Mouse (Mus musculus): ENCODE measurements around the gene Tank.

Tank gene

GRCm38 (mm10) chr2:61578433-61578832, at the start of gene Tank:
Tank (plus strand) TSS chr2:61578585.
- no peak for DNase-seq (ENCODE audit: low read depth, low spot score)

DNA sequence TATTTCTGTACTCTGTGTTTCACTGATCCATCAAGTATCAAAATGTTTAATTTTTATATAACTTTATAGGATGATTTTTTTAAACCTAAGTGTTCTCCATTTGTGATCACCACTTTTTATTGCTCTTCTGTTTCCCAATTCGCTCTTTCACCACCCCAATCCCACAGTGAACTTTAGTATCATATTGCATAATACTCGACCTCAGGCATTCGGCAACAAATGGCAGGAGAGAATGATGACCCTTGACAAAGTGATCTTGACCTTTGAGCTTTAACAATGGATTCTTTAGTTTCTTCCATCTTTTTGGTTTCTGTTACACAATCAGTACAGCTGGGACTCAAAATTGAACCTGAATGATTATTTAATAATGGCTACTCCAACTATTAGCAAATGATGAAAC, 46.1 kb upstream of the Tank start:
- no peak for DNase-seq (ENCODE audit: low read depth, low spot score)

DNA sequence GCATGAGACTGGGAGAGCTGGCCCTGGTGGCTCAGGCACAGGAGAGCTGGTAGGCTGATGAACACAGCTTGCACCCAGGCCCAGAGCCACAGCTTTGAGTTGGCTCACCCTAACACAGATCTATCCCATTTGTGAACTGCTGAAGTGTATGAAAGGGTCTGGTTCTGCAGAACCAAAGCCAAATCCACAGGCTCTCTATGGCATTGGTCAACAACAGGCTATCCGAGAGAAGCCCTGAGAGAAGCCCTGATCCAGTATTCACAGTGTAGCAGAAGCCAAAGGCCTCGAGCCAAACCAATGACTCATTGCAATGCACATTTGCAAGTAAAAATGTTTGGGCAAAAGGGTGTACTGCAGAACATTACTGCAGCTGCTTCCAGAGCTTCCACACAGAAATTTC, 45.3 kb upstream of the Tank start:
- no peak for DNase-seq (ENCODE audit: low read depth, low spot score)

DNA sequence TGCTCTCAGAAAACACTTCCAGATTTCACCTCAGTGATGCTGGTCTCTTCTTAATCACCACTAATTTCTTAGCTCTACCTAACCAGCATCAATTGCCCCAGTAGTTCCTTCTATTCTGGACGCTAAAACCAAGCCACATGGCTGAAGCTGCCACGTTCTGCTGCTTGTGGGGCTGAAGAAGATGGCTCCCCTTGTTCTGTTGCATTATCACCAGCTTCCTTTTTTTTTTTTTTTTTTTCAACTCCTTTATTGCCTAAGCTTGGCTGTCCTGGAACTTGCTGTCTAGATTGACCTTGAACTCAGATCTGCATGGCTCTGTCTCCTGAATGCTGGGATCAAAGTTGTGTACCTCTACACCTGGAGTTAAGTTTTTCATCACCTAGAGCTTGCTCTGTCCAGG, 41.5 kb upstream of the Tank start:
- DNase-seq (ENCODE audit: low read depth, low spot score): no peak

DNA sequence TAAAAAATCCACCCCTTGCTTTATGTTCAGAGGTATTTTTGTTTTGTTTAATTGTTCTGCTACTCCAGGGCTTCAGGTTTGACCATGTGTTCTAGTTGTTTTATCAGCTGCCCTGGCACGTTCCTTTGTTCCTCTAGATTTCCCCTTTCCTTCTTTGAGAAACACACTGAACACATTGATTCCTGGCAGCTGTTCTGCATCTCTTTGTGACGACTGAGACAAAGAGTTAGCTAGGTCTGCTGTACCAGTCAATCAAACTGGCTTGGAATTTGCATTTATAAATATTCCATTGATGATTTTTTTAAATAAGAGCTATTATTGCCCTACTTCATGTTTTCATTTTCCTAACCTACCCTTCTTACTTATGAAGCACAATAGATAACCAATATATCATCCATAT, 39.0 kb upstream of the Tank start:
- no peak for DNase-seq (ENCODE audit: low read depth, low spot score)

- no peak for DNase-seq (ENCODE audit: low read depth, low spot score)
These were observed 36.0 kb upstream of the Tank start for GRCm38 (mm10) chr2:61542426-61542825.

DNA sequence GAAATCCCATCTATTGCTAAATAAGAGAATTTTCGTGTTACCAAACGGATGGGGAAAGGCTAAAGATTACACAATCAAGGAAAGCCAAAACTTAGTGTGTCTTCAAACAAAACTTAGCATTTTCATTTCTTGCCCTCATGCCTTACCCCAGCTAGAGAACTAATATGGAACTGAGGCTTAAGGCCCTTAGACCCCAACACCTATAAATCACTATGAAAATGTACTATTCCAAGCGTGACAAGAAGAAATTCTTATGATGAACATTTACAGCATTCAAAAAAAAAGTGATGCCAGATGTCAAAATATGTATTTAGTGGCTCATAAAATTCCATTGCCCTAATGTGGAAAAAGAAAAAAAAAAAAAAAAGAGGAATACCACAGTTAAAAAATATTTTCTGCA, 32.7 kb upstream of the Tank start:
- DNase-seq (ENCODE audit: low read depth, low spot score): no peak

- DNase-seq (ENCODE audit: low read depth, low spot score): no peak
These were observed 30.4 kb upstream of the Tank start for GRCm38 (mm10) chr2:61548021-61548420.

DNA sequence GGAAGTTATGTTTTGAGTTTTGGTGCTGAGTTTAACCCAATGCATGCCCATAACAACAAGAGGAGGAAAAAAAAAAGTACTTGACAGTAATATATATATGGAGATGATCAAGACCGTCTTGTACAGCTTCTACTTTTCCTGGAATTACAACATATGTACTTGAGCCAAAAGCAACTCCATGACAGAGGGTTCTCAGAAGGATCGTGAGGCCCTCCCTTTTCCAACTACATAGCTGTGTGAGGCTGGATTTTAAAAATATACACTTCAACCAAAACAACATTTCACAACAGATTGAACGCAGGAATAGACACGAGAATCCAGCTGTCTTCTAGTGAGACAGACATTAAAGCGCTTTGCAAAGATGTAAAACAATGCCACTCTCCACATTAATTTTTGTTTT, 26.7 kb upstream of the Tank start:
- no peak for DNase-seq (ENCODE audit: low read depth, low spot score)

GRCm38 (mm10) chr2:61555367-61555766, 23.0 kb upstream of the Tank start:
- DNase-seq (ENCODE audit: low read depth, low spot score): no peak

DNA sequence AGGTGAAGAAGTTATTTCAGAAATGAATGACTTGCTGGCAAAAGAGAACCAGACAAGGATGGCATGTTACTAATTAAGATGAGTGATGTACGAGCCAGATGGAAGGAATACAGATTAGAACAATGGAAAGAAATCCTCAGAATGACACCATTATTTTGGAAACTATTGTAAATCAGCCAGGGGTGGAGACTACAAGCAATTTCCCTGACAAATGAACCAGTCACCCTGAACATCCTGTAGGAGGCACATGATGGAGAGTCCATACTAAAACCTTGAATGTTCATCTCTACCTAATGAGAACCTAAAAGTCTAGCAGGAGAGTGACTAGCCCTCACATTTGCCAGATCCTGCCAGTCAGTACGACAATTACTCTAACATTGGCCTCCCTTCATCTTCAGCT, 22.6 kb upstream of the Tank start:
- no peak for DNase-seq (ENCODE audit: low read depth, low spot score)

DNA sequence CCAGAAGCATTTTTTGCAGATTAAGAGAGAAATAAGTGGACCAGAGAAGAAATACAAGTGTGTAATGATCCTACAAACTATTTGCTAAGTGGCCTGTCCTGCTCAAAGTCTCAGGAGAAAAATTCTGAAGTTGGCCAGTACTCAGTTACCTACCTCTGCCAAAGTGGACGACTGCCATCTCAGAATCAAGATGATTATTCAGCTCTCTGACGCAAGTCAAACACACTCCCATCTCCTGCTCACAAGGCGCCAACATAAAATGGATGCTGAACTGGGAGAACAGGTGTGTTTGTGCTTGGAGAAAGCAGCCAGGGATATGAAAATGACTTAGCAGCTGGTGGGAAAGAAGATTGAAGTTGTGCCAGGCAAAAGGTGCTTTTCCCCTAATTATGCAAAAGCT, 21.7 kb upstream of the Tank start:
- no peak for DNase-seq (ENCODE audit: low read depth, low spot score)

- DNase-seq (ENCODE audit: low read depth, low spot score): no peak
These were observed 20.4 kb upstream of the Tank start for GRCm38 (mm10) chr2:61557848-61558471.

DNA sequence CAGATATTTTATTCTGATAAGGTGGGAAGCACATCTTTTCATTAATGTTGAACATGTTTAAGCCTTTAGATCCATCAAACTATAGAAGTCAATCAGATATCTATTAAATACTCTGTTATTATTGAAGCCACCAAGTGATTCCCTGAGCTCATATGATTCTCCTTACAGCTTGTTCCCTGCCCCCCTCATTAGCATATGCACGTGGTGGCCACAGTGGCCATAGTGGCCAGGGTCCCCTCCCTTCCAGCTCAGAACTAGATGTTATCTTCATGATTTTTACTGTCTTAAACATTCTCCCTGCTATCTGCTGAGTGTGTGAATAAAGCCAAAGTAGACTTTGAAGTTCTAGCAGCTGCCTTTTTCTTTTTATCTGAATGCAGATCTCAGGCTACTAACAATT, 17.3 kb upstream of the Tank start:
- no peak for DNase-seq (ENCODE audit: low read depth, low spot score)

GRCm38 (mm10) chr2:61563202-61563601, 15.2 kb upstream of the Tank start:
- DNase-seq (ENCODE audit: low read depth, low spot score): no peak

- no peak for DNase-seq (ENCODE audit: low read depth, low spot score)
These were observed 11.2 kb upstream of the Tank start for GRCm38 (mm10) chr2:61567045-61567783.

DNA sequence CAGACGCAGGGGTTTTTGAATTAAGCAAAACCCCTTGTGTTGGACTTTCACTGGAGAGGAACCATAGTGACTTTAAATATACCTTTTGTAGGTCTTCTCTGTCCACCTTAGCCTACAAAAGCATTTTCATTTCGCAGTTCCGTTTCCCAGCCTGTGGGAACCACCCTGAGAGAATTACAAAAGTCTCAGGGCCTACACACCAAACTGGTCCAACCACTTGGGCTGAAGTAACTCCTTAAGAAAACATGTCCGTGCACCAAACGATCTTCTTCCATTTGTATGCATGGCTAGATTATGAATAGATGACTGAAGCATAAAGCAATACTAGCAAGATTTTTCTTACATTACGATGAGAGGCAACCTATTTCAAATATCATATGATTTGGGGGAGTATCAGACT, 9.2 kb upstream of the Tank start:
- DNase-seq (ENCODE audit: low read depth, low spot score): no peak

DNA sequence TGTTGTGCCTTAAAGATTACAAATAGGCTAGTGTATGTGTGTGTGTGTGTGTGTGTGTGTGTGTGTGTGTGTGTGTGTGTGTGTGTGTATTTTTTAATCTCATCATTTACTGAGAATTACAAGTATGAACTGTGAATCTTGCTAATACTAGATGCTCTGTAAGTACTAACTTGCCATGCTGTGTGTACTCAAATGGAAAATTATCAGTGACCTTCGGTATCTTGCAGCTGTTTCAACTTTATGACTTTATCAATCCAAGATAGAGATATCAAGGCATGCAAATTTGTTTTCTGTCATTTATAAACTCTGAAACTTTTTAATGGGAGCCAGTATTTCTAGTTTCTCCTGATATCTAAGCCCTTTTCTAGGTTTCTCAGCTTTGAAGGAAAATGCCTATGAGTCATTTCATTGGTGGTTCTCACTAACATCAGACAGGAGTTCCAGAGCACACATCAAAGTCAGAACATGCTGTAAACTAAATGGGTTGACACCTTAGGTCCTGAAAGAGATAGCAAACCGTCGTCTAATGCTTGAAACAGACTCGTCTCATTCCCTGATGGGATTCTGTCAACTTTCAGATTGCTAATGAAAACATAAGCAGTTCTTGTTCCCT, 6.9 kb upstream of the Tank start:
- DNase-seq (ENCODE audit: low read depth, low spot score): no peak

DNA sequence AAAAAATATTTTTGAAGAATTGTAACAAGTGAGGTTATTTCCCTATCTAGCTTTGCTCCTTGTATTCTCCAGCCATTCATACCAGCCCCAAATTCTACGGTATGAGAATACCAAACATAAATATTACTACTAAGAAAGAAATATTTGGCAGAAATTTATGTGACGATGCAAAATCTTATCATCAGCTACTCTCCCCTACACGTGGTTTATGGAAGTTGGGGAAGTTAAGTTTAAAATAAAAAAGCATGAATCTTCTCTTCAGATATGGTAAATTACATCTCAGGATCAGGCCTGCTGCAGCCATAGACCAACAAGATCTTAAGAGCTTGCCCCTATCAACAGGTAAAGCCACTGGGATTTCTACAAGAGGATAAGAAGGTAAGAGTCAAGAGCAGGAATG, 1.9 kb upstream of the Tank start:
- DNase-seq (ENCODE audit: low read depth, low spot score): no peak

DNA sequence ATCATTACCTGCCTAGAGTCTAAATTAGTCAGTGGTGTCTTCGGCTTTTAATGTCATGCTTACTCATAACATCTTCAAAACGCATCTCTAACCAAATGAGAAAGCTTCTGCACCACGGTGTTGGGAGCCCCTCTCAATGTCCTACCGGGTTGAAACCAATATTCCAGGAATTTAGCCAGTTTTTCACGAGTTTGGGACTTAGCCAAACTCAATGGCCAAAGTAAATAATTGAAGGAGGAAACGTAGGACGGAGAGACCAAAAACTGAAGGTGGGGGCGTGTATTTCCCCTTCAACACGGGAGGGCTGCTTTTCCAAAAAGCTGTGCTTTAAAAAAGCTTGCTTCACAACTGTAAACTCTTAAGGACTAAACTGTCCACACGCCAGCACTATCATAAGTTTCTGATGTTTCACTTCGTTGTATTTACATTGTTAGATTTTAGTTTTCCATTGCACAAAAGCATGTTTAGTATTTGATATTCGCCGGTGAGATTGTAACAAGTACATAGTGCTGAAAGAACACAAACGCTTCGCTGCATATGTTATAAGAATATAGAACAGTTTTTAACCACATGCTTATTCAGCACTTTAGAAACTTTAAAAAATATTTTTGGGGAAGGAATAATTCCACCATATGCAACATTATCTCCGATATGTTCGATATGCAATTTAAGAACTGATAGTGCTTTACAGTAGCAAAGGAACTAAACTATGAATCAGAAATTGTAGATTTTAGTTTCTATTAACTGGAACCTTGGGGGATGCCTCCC, 1.3 kb upstream of the Tank start:
- DNase-seq (ENCODE audit: low read depth, low spot score): no peak

- no peak for DNase-seq (ENCODE audit: low read depth, low spot score)
These were observed 706 bp upstream of the Tank start for GRCm38 (mm10) chr2:61577696-61578062.

DNA sequence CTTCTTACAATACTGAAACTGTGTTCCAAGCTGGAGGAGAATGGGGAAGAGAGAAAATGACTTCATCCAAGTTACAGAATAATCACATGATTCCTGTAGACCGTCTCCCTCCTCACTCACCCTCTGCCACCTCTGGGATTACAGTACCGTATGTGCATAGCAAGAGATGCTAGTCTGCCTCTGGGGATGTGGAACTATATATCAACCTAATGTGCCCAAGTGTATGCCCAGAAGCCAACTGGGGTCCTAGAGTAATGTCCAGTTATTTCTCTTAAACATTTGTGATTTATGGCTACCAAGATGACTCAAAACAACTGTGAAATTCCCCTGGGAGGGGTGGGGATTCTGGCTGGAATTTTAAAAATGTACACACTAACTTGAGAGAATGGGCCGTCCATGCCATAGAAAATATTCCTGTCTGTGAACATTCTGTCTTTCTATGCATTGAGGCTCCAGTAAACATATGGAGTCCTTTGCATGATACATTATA, 1.2 kb downstream of the Tank start:
- DNase-seq (ENCODE audit: low read depth, low spot score): no peak

Measured in WW6 (cell line).